Mouse (Mus musculus): ENCODE measurements at regions not wholly inside any gene's neighbourhood (a gene's known extent, or its start where the extent isn't known, plus 50 kb on each side); places are given as distances from the start of the nearest gene placed in this dataset.

GRCm38 (mm10) chr15:5414401-5414800, 170.4 kb upstream of the Ptger4 start:
- 89% methylated on average over 5 of the region's 5 CpGs for WGBS
- Histone ChIP-seq H3K9me3 (ENCODE audit: low read length) (no peaks in the 10 kb centered on the region), H3K4me3 (ENCODE audit: low read length) (no peak overlapping the region), H3K9ac (replicated peaks; ENCODE audit: low read length) (no peak overlapping the region), H3K27me3 (ENCODE audit: insufficient read depth, low read length) (no peaks in the 10 kb centered on the region), H3K4me2 (replicated peaks; ENCODE audit: low read depth, low read length) (no peak overlapping the region), H3K4me1 (ENCODE audit: insufficient read depth, low read length) (no peaks in the 10 kb centered on the region), H3K27ac (ENCODE audit: low read length) (no peak overlapping the region), H3K36me3 (ENCODE audit: insufficient read depth, low read length) (no peaks in the 10 kb centered on the region)
- no peak for ATAC-seq (ENCODE audit: low FRiP score, low TSS enrichment)

- Histone ChIP-seq H3K9me3 (ENCODE audit: low read length) (no peaks in the 10 kb centered on the region), H3K4me1 (ENCODE audit: insufficient read depth, low read length) (no peaks in the 10 kb centered on the region), H3K27ac (ENCODE audit: low read length) (no peak overlapping the region), H3K4me2 (replicated peaks; ENCODE audit: low read depth, low read length) (no peak overlapping the region), H3K27me3 (ENCODE audit: insufficient read depth, low read length) (no peaks in the 10 kb centered on the region), H3K9ac (replicated peaks; ENCODE audit: low read length) (no peak overlapping the region), H3K36me3 (ENCODE audit: insufficient read depth, low read length) (no peaks in the 10 kb centered on the region), H3K4me3 (ENCODE audit: low read length) (no peak overlapping the region)
- 32% methylated on average over 3 of the region's 3 CpGs for WGBS
- ATAC-seq (ENCODE audit: low FRiP score, low TSS enrichment): no peak
These were observed 172.0 kb upstream of the Ptger4 start for GRCm38 (mm10) chr15:5416031-5416430.

- Histone ChIP-seq H3K27ac (ENCODE audit: low read length) (no peak overlapping the region), H3K4me2 (replicated peaks; ENCODE audit: low read depth, low read length) (no peak overlapping the region), H3K27me3 (ENCODE audit: insufficient read depth, low read length) (no peaks in the 10 kb centered on the region), H3K4me1 (ENCODE audit: insufficient read depth, low read length) (no peaks in the 10 kb centered on the region), H3K4me3 (ENCODE audit: low read length) (no peak overlapping the region), H3K36me3 (ENCODE audit: insufficient read depth, low read length) (no peaks in the 10 kb centered on the region), H3K9ac (replicated peaks; ENCODE audit: low read length) (no peak overlapping the region), H3K9me3 (ENCODE audit: low read length) (no peaks in the 10 kb centered on the region)
- ATAC-seq (ENCODE audit: low FRiP score, low TSS enrichment): no peak
- 84% methylated on average over 3 of the region's 3 CpGs for WGBS
These were observed 182.7 kb upstream of the Ptger4 start for GRCm38 (mm10) chr15:5426641-5427040.

GRCm38 (mm10) chr15:5427319-5428048, 183.5 kb upstream of the Ptger4 start:
- no peaks in the 10 kb centered on the region for H3K27me3 ChIP-seq (ENCODE audit: insufficient read depth, low read length)
- no peaks in the 10 kb centered on the region for H3K4me1 ChIP-seq (ENCODE audit: insufficient read depth, low read length)
- WGBS: 50% methylated on average over 7 of the region's 7 CpGs
- no peaks in the 10 kb centered on the region for H3K36me3 ChIP-seq (ENCODE audit: insufficient read depth, low read length)
- H3K4me3 ChIP-seq (ENCODE audit: low read length): no peak overlapping the region
- H3K9ac ChIP-seq (replicated peaks; ENCODE audit: low read length): no peak overlapping the region
- no peaks in the 10 kb centered on the region for H3K9me3 ChIP-seq (ENCODE audit: low read length)
- ATAC-seq (ENCODE audit: low FRiP score, low TSS enrichment): peak; percentile 88
- H3K4me2 ChIP-seq (replicated peaks; ENCODE audit: low read depth, low read length): no peak overlapping the region
- no peak overlapping the region for H3K27ac ChIP-seq (ENCODE audit: low read length)

- H3K9me3 ChIP-seq (ENCODE audit: low read length): no peaks in the 10 kb centered on the region
- H3K27me3 ChIP-seq (ENCODE audit: insufficient read depth, low read length): no peaks in the 10 kb centered on the region
- no peak overlapping the region for H3K4me2 ChIP-seq (replicated peaks; ENCODE audit: low read depth, low read length)
- no peak for ATAC-seq (ENCODE audit: low FRiP score, low TSS enrichment)
- 84% methylated on average over 2 of the region's 2 CpGs for WGBS
- no peak overlapping the region for H3K9ac ChIP-seq (replicated peaks; ENCODE audit: low read length)
- H3K27ac ChIP-seq (ENCODE audit: low read length): no peak overlapping the region
- no peaks in the 10 kb centered on the region for H3K36me3 ChIP-seq (ENCODE audit: insufficient read depth, low read length)
- no peak overlapping the region for H3K4me3 ChIP-seq (ENCODE audit: low read length)
- H3K4me1 ChIP-seq (ENCODE audit: insufficient read depth, low read length): no peaks in the 10 kb centered on the region
These were observed 188.0 kb upstream of the Ptger4 start for GRCm38 (mm10) chr15:5432018-5432417.

GRCm38 (mm10) chr15:5437020-5437419, 193.0 kb upstream of the Ptger4 start:
- Histone ChIP-seq H3K27me3 (ENCODE audit: insufficient read depth, low read length) (no peaks in the 10 kb centered on the region), H3K27ac (ENCODE audit: low read length) (no peak overlapping the region), H3K4me2 (replicated peaks; ENCODE audit: low read depth, low read length) (no peak overlapping the region), H3K9ac (replicated peaks; ENCODE audit: low read length) (no peak overlapping the region), H3K36me3 (ENCODE audit: insufficient read depth, low read length) (no peaks in the 10 kb centered on the region), H3K9me3 (ENCODE audit: low read length) (no peaks in the 10 kb centered on the region), H3K4me3 (ENCODE audit: low read length) (no peak overlapping the region), H3K4me1 (ENCODE audit: insufficient read depth, low read length) (no peaks in the 10 kb centered on the region)
- 79% methylated on average over 1 of the region's 1 CpGs for WGBS
- no peak for ATAC-seq (ENCODE audit: low FRiP score, low TSS enrichment)

- H3K4me2 ChIP-seq (replicated peaks; ENCODE audit: low read depth, low read length): no peak overlapping the region
- H3K27me3 ChIP-seq (ENCODE audit: insufficient read depth, low read length): no peaks in the 10 kb centered on the region
- H3K4me1 ChIP-seq (ENCODE audit: insufficient read depth, low read length): peaks cover 3% of the 10 kb centered on the region; the same call in 1 of the 2 replicates
- H3K4me3 ChIP-seq (ENCODE audit: low read length): no peak overlapping the region
- ATAC-seq (ENCODE audit: low FRiP score, low TSS enrichment): no peak
- H3K36me3 ChIP-seq (ENCODE audit: insufficient read depth, low read length): no peaks in the 10 kb centered on the region
- H3K27ac ChIP-seq (ENCODE audit: low read length): no peak overlapping the region
- WGBS: 61% methylated on average over 9 of the region's 9 CpGs
- H3K9ac ChIP-seq (replicated peaks; ENCODE audit: low read length): no peak overlapping the region
- no peaks in the 10 kb centered on the region for H3K9me3 ChIP-seq (ENCODE audit: low read length)
These were observed 202.2 kb upstream of the Ptger4 start for GRCm38 (mm10) chr15:5446040-5446755.

GRCm38 (mm10) chr15:5446756-5447314, 202.8 kb upstream of the Ptger4 start:
- H3K36me3 ChIP-seq (ENCODE audit: insufficient read depth, low read length): no peaks in the 10 kb centered on the region
- H3K4me3 ChIP-seq (ENCODE audit: low read length): no peak overlapping the region
- H3K4me2 ChIP-seq (replicated peaks; ENCODE audit: low read depth, low read length): no peak overlapping the region
- H3K27me3 ChIP-seq (ENCODE audit: insufficient read depth, low read length): no peaks in the 10 kb centered on the region
- H3K9ac ChIP-seq (replicated peaks; ENCODE audit: low read length): no peak overlapping the region
- no peak; the same call in 1 of the 2 replicates for ATAC-seq (ENCODE audit: low FRiP score, low TSS enrichment)
- WGBS: 61% methylated on average over 4 of the region's 4 CpGs
- no peak overlapping the region for H3K27ac ChIP-seq (ENCODE audit: low read length)
- peaks cover 3% of the 10 kb centered on the region; the same call in 1 of the 2 replicates for H3K4me1 ChIP-seq (ENCODE audit: insufficient read depth, low read length)
- no peaks in the 10 kb centered on the region for H3K9me3 ChIP-seq (ENCODE audit: low read length)

- Histone ChIP-seq H3K9me3 (ENCODE audit: low read length) (no peaks in the 10 kb centered on the region), H3K4me3 (ENCODE audit: low read length) (no peak overlapping the region), H3K27ac (ENCODE audit: low read length) (no peak overlapping the region), H3K27me3 (ENCODE audit: insufficient read depth, low read length) (no peaks in the 10 kb centered on the region), H3K4me2 (replicated peaks; ENCODE audit: low read depth, low read length) (no peak overlapping the region), H3K4me1 (ENCODE audit: insufficient read depth, low read length) (peaks cover 3% of the 10 kb centered on the region; the same call in 1 of the 2 replicates), H3K36me3 (ENCODE audit: insufficient read depth, low read length) (no peaks in the 10 kb centered on the region), H3K9ac (replicated peaks; ENCODE audit: low read length) (no peak overlapping the region)
- no peak for ATAC-seq (ENCODE audit: low FRiP score, low TSS enrichment)
- WGBS: 76% methylated on average over 2 of the region's 2 CpGs
These were observed 203.9 kb upstream of the Ptger4 start for GRCm38 (mm10) chr15:5447707-5448496.

All from kidney, embryonic 16.5 days (tissue).